Mouse (Mus musculus) G1E (cell line): ENCODE measurements around the gene Slc24a2. TPM values are rescaled to one million over a fixed set of nuclear protein-coding genes. Genes with fewer than 3 reads are reported as not detected.

Source experiments
- ATAC-seq: 2 replicates; pipeline ENCODE4 v1.8.0; 2016; ENCODE audit warnings: mild to moderate bottlenecking; ENCODE audit not compliant: insufficient number of reproducible peaks, poor library complexity, low FRiP score, severe bottlenecking; ENCODE audit errors: extremely low read depth
- DNase-seq: peaks from one replicate; pipeline ENCODE4 v3.0.0; 2012; ENCODE audit warnings: low spot score
- H3K27me3 ChIP-seq: 2 replicates; pipeline ENCODE4 v1.6.1; 2012; ENCODE audit warnings: mild to moderate bottlenecking, low read length, inconsistent platforms; ENCODE audit not compliant: insufficient read depth
- H3K36me3 ChIP-seq: replicated peaks from 2 replicates; pipeline ENCODE3; 2012; ENCODE audit warnings: mild to moderate bottlenecking, inconsistent platforms
- H3K4me1 ChIP-seq: 2 replicates; pipeline ENCODE4 v1.6.1; 2012; ENCODE audit warnings: low read depth, low read length, inconsistent platforms, mixed read lengths; ENCODE audit not compliant: insufficient read depth
- H3K4me3 ChIP-seq: 2 replicates; pipeline ENCODE4 v1.5.1; 2012; ENCODE audit warnings: low read depth, mild to moderate bottlenecking, inconsistent platforms, low read length, moderate library complexity, mixed read lengths
- H3K9me3 ChIP-seq: replicated peaks from 2 replicates; pipeline ENCODE4 v1.6.1; 2012; ENCODE audit warnings: inconsistent platforms
- CTCF ChIP-seq: IDR thresholded peaks from 2 replicates; pipeline ENCODE4 v1.5.1; 2012; ENCODE audit warnings: low read depth, low read length, inconsistent platforms, mixed read lengths
- GATA1 ChIP-seq: IDR thresholded peaks from 2 replicates; pipeline ENCODE4 v1.6.1; 2012; ENCODE audit warnings: borderline replicate concordance, low read length, inconsistent platforms, mixed read lengths
- GATA2 ChIP-seq: IDR thresholded peaks from 2 replicates; pipeline ENCODE4 v1.6.1; 2012; ENCODE audit warnings: low read depth, low read length, inconsistent platforms, borderline replicate concordance
- POLR2AphosphoS5 ChIP-seq: IDR thresholded peaks from 2 replicates; pipeline ENCODE4 v1.6.1; 2012; ENCODE audit warnings: low read depth, low read length, inconsistent platforms; ENCODE audit not compliant: insufficient replicate concordance
- TAL1 ChIP-seq: conservative IDR thresholded peaks from 2 replicates; pipeline ENCODE4 v1.6.1; 2012; ENCODE audit warnings: low read depth, low read length, inconsistent platforms, mixed read lengths
- polyA plus RNA-seq: library from polyadenylated mRNA; stranded (reverse); fragments of >175 nt; gene quantifications from 2 replicates; pipeline ENCODE4 v1.2.3, GENCODE M21; 2012
- total RNA-seq, 2 experiments: library from RNA; stranded (forward) in 1 of 2; stranded (reverse) in 1 of 2; fragments of 200-1000 nt in 1 of 2; fragments of >200 nt in 1 of 2; fragmentation: Nextera tagmentation in 1 of 2; gene quantifications; 2 replicates each; pipeline ENCODE4 v1.2.3; 2014 to 2017

The Slc24a2 gene
- total and polyA plus RNA-seq, 3 experiments = 0.55 TPM; not detected in 2

GRCm38 (mm10) chr4:87062771-87063253, 167.5 kb downstream of the Slc24a2 start:
- peaks cover 10% of the 10 kb centered on the region; the same call in 1 of the 2 replicates for H3K9me3 ChIP-seq
- H3K4me3 ChIP-seq = no peak overlapping the region
- TF ChIP-seq GATA1 (no peak), POLR2AphosphoS5 (no peak), GATA2 (no peak), TAL1 (no peak), CTCF (no peak)
- DNase-seq (no peak), ATAC-seq (no peak)
- H3K4me1 ChIP-seq = no peaks in the 10 kb centered on the region
- no peaks in the 10 kb centered on the region for H3K36me3 ChIP-seq
- H3K27me3 ChIP-seq = no peaks in the 10 kb centered on the region

- TF ChIP-seq GATA2 (no peak), CTCF (no peak), TAL1 (no peak), GATA1 (no peak), POLR2AphosphoS5 (no peak)
- no peak for DNase-seq
Measured at GRCm38 (mm10) chr4:87061696-87062095, 168.6 kb downstream of the Slc24a2 start.

GRCm38 (mm10) chr4:87057572-87057971, 172.7 kb downstream of the Slc24a2 start:
- Histone ChIP-seq H3K27me3 (no peaks in the 10 kb centered on the region), H3K36me3 (no peaks in the 10 kb centered on the region), H3K9me3 (peaks cover 7% of the 10 kb centered on the region; the same call in 1 of the 2 replicates), H3K4me1 (no peaks in the 10 kb centered on the region), H3K4me3 (no peak overlapping the region)
- DNase-seq (no peak), ATAC-seq (no peak)
- no peak for TF ChIP-seq POLR2AphosphoS5
- no peak for TF ChIP-seq GATA1
- no peak for TF ChIP-seq CTCF
- TF ChIP-seq TAL1 = no peak
- TF ChIP-seq GATA2 = no peak

More at GRCm38 (mm10) chr4:87061696-87062095, 168.6 kb downstream of the Slc24a2 start:
- H3K27me3 ChIP-seq = no peaks in the 10 kb centered on the region
- H3K4me3 ChIP-seq = no peak overlapping the region
- no peaks in the 10 kb centered on the region for H3K36me3 ChIP-seq
- H3K9me3 ChIP-seq = peaks cover 10% of the 10 kb centered on the region; the same call in 1 of the 2 replicates
- ATAC-seq = no peak
- H3K4me1 ChIP-seq = no peaks in the 10 kb centered on the region

- peaks cover 14% of the 10 kb centered on the region for H3K9me3 ChIP-seq
- TF ChIP-seq POLR2AphosphoS5 (no peak), GATA2 (no peak), TAL1 (no peak), CTCF (no peak), GATA1 (no peak)
- H3K4me1 ChIP-seq = no peaks in the 10 kb centered on the region
- no peak overlapping the region for H3K4me3 ChIP-seq
- ATAC-seq (no peak), DNase-seq (no peak)
- no peaks in the 10 kb centered on the region for H3K27me3 ChIP-seq
- no peaks in the 10 kb centered on the region for H3K36me3 ChIP-seq
Measured at GRCm38 (mm10) chr4:87055768-87056167, 174.5 kb downstream of the Slc24a2 start.

GRCm38 (mm10) chr4:87052881-87053280, 177.4 kb downstream of the Slc24a2 start:
- ATAC-seq (no peak), DNase-seq (no peak)
- no peaks in the 10 kb centered on the region for H3K36me3 ChIP-seq
- H3K27me3 ChIP-seq = no peaks in the 10 kb centered on the region
- no peak overlapping the region for H3K4me3 ChIP-seq
- H3K4me1 ChIP-seq = no peaks in the 10 kb centered on the region
- no peak for TF ChIP-seq GATA2
- no peak for TF ChIP-seq CTCF
- TF ChIP-seq GATA1 = no peak
- TF ChIP-seq POLR2AphosphoS5 = no peak
- no peak for TF ChIP-seq TAL1
- peaks cover 15% of the 10 kb centered on the region for H3K9me3 ChIP-seq

- no peak for TF ChIP-seq CTCF
- TF ChIP-seq GATA2 = no peak
- no peak for TF ChIP-seq TAL1
- TF ChIP-seq POLR2AphosphoS5 = no peak
- TF ChIP-seq GATA1 = no peak
- no peaks in the 10 kb centered on the region for H3K27me3 ChIP-seq
- H3K4me3 ChIP-seq = no peak overlapping the region
- peaks cover 11% of the 10 kb centered on the region for H3K9me3 ChIP-seq
- H3K36me3 ChIP-seq = no peaks in the 10 kb centered on the region
- no peak for DNase-seq
- no peaks in the 10 kb centered on the region for H3K4me1 ChIP-seq
- ATAC-seq = no peak
Measured at GRCm38 (mm10) chr4:87049061-87049460, 181.2 kb downstream of the Slc24a2 start.

- no peak for TF ChIP-seq POLR2AphosphoS5
- DNase-seq (no peak), ATAC-seq (no peak)
- Histone ChIP-seq H3K4me3 (no peak overlapping the region), H3K9me3 (peaks cover 15% of the 10 kb centered on the region), H3K36me3 (no peaks in the 10 kb centered on the region), H3K27me3 (no peaks in the 10 kb centered on the region), H3K4me1 (no peaks in the 10 kb centered on the region)
Measured at GRCm38 (mm10) chr4:87047131-87047530, 183.1 kb downstream of the Slc24a2 start.
